Mouse (Mus musculus) cerebellum, adult 2 months (tissue): ENCODE measurements at regions not wholly inside any gene's neighbourhood (a gene's known extent, or its start where the extent isn't known, plus 50 kb on each side); places are given as distances from the start of the nearest gene placed in this dataset.

ENCODE experiments used
- CTCF ChIP-seq: fragments of 200-500 bp; IDR thresholded peaks from 2 replicates; pipeline ENCODE4 v1.5.1; 2011; ENCODE audit warnings: low read depth, mild to moderate bottlenecking, control low read depth, low read length, moderate library complexity, borderline replicate concordance; ENCODE audit not compliant: insufficient read depth
- POLR2A ChIP-seq: fragments of 200-500 bp; IDR thresholded peaks from 2 replicates; pipeline ENCODE4 v1.6.1; 2011; ENCODE audit warnings: low read length, control low read depth, borderline replicate concordance; ENCODE audit not compliant: insufficient read depth

GRCm38 (mm10) chr3:18937333-18938122 is 690.9 kb downstream of the 1700064H15Rik start:
- TF ChIP-seq POLR2A (no peak), CTCF (no peak)
